Mouse (Mus musculus): ENCODE measurements around the gene Swsap1. TPM values are rescaled to one million over a fixed set of nuclear protein-coding genes. Genes with fewer than 3 reads are reported as not detected.

Swsap1 gene
- polyA plus RNA-seq, 1 experiment from 2014 or later = 8.1 TPM

- DNase-seq (ENCODE audit: low spot score) = no peak
- 55% methylated on average over 9 of the region's 9 CpGs for WGBS
- no peak overlapping the region for H3K27ac ChIP-seq (replicated peaks)
- peaks cover 12% of the 10 kb centered on the region for H3K36me3 ChIP-seq
- H3K4me3 ChIP-seq = peak overlapping the region; percentile 57
- H3K27me3 ChIP-seq (ENCODE audit: low read depth, poor library complexity, severe bottlenecking) = peaks cover 63% of the 10 kb centered on the region
- no peaks in the 10 kb centered on the region for H3K9me3 ChIP-seq (replicated peaks)
- peaks cover 44% of the 10 kb centered on the region for H3K4me1 ChIP-seq
These were observed 4.6 kb downstream of the Swsap1 start for GRCm38 (mm10) chr9:21960135-21960534.

GRCm38 (mm10) chr9:21960558-21961208, 5.1 kb downstream of the Swsap1 start:
- Histone ChIP-seq H3K4me1 (peaks cover 44% of the 10 kb centered on the region), H3K4me3 (peak overlapping the region; percentile 57), H3K27ac (replicated peaks) (0 out of 2 replicates have a peak overlapping the region, but pooled peaks have one; percentile 35), H3K36me3 (peaks cover 12% of the 10 kb centered on the region), H3K27me3 (ENCODE audit: low read depth, poor library complexity, severe bottlenecking) (peaks cover 63% of the 10 kb centered on the region), H3K9me3 (replicated peaks) (no peaks in the 10 kb centered on the region)
- DNase-seq (ENCODE audit: low spot score) = peak; percentile 44
- WGBS = 9% methylated on average over 26 of the region's 26 CpGs

GRCm38 (mm10) chr9:21961366-21961980, 5.9 kb downstream of the Swsap1 start:
- Histone ChIP-seq H3K27me3 (ENCODE audit: low read depth, poor library complexity, severe bottlenecking) (peaks cover 63% of the 10 kb centered on the region), H3K36me3 (peaks cover 12% of the 10 kb centered on the region), H3K4me1 (peaks cover 41% of the 10 kb centered on the region), H3K27ac (replicated peaks) (no peak overlapping the region), H3K9me3 (replicated peaks) (no peaks in the 10 kb centered on the region), H3K4me3 (peak overlapping the region; percentile 57)
- WGBS = 1% methylated on average over 35 of the region's 35 CpGs
- no peak for DNase-seq (ENCODE audit: low spot score)

GRCm38 (mm10) chr9:21962010-21962409, 6.5 kb downstream of the Swsap1 start:
- WGBS = 1% methylated on average over 15 of the region's 15 CpGs
- peak overlapping the region; percentile 19; the same call in 1 of the 2 replicates for H3K27ac ChIP-seq (replicated peaks)
- DNase-seq (ENCODE audit: low spot score) = no peak
- H3K36me3 ChIP-seq = peaks cover 12% of the 10 kb centered on the region
- H3K4me1 ChIP-seq = peaks cover 37% of the 10 kb centered on the region
- peaks cover 63% of the 10 kb centered on the region for H3K27me3 ChIP-seq (ENCODE audit: low read depth, poor library complexity, severe bottlenecking)
- no peaks in the 10 kb centered on the region for H3K9me3 ChIP-seq (replicated peaks)
- peak overlapping the region; percentile 57 for H3K4me3 ChIP-seq

GRCm38 (mm10) chr9:21962416-21963059, 7.0 kb downstream of the Swsap1 start:
- H3K36me3 ChIP-seq = peaks cover 9% of the 10 kb centered on the region
- peak; percentile 79 for DNase-seq (ENCODE audit: low spot score)
- peak overlapping the region; percentile 19; the same call in 1 of the 2 replicates for H3K27ac ChIP-seq (replicated peaks)
- peak overlapping the region; percentile 57 for H3K4me3 ChIP-seq
- peaks cover 63% of the 10 kb centered on the region for H3K27me3 ChIP-seq (ENCODE audit: low read depth, poor library complexity, severe bottlenecking)
- WGBS = 3% methylated on average over 34 of the region's 34 CpGs
- no peaks in the 10 kb centered on the region for H3K9me3 ChIP-seq (replicated peaks)
- peaks cover 37% of the 10 kb centered on the region for H3K4me1 ChIP-seq

GRCm38 (mm10) chr9:21963417-21963816, 7.9 kb downstream of the Swsap1 start, which contains the start of gene Epor:
Epor (minus strand) TSS chr9:21963506.
- 22% methylated on average over 8 of the region's 8 CpGs for WGBS
- peaks cover 37% of the 10 kb centered on the region for H3K4me1 ChIP-seq
- H3K36me3 ChIP-seq = peaks cover 2% of the 10 kb centered on the region
- peak within 1 kb of the TSS; percentile 19; the same call in 1 of the 2 replicates for H3K27ac ChIP-seq (replicated peaks)
- DNase-seq (ENCODE audit: low spot score) = peak; percentile 62
- H3K27me3 ChIP-seq (ENCODE audit: low read depth, poor library complexity, severe bottlenecking) = peaks cover 60% of the 10 kb centered on the region
- no peaks in the 10 kb centered on the region for H3K9me3 ChIP-seq (replicated peaks)
- H3K4me3 ChIP-seq = peak within 1 kb of the TSS; percentile 57

GRCm38 (mm10) chr9:21968883-21969282, 13.3 kb downstream of the Swsap1 start:
- Histone ChIP-seq H3K27me3 (ENCODE audit: low read depth, poor library complexity, severe bottlenecking) (peaks cover 5% of the 10 kb centered on the region), H3K9me3 (replicated peaks) (no peaks in the 10 kb centered on the region), H3K27ac (replicated peaks) (no peak overlapping the region), H3K36me3 (no peaks in the 10 kb centered on the region), H3K4me1 (no peaks in the 10 kb centered on the region), H3K4me3 (no peak overlapping the region)
- no peak for DNase-seq (ENCODE audit: low spot score)
- WGBS = 75% methylated on average over 6 of the region's 6 CpGs

- Histone ChIP-seq H3K4me1 (no peaks in the 10 kb centered on the region), H3K9me3 (replicated peaks) (no peaks in the 10 kb centered on the region), H3K27me3 (ENCODE audit: low read depth, poor library complexity, severe bottlenecking) (peaks cover under 1% of the 10 kb centered on the region; the same call in 1 of the 2 replicates), H3K36me3 (no peaks in the 10 kb centered on the region), H3K4me3 (no peak overlapping the region), H3K27ac (replicated peaks) (no peak overlapping the region)
- no peak for DNase-seq (ENCODE audit: low spot score)
- 93% methylated on average over 4 of the region's 4 CpGs for WGBS
These were observed 13.7 kb downstream of the Swsap1 start for GRCm38 (mm10) chr9:21969304-21969703.

GRCm38 (mm10) chr9:21976626-21977175, 21.1 kb downstream of the Swsap1 start:
- Histone ChIP-seq H3K27me3 (ENCODE audit: low read depth, poor library complexity, severe bottlenecking) (peaks cover 13% of the 10 kb centered on the region), H3K27ac (replicated peaks) (no peak overlapping the region), H3K36me3 (0 out of 2 replicates have a peak, but pooled peaks cover 3% of the 10 kb centered on the region), H3K9me3 (replicated peaks) (no peaks in the 10 kb centered on the region), H3K4me3 (no peak overlapping the region), H3K4me1 (no peaks in the 10 kb centered on the region; the same call in 1 of the 2 replicates)
- DNase-seq (ENCODE audit: low spot score) = no peak
- 93% methylated on average over 10 of the region's 10 CpGs for WGBS

- no peak for DNase-seq (ENCODE audit: low spot score)
- Histone ChIP-seq H3K27me3 (ENCODE audit: low read depth, poor library complexity, severe bottlenecking) (peaks cover 18% of the 10 kb centered on the region), H3K4me3 (no peak overlapping the region), H3K27ac (replicated peaks) (no peak overlapping the region), H3K4me1 (no peaks in the 10 kb centered on the region; the same call in 1 of the 2 replicates), H3K9me3 (replicated peaks) (no peaks in the 10 kb centered on the region), H3K36me3 (0 out of 2 replicates have a peak, but pooled peaks cover 3% of the 10 kb centered on the region)
- WGBS = 89% methylated on average over 5 of the region's 5 CpGs
These were observed 21.8 kb downstream of the Swsap1 start for GRCm38 (mm10) chr9:21977331-21977730.

- Histone ChIP-seq H3K4me3 (no peak overlapping the region), H3K27me3 (ENCODE audit: low read depth, poor library complexity, severe bottlenecking) (peaks cover 23% of the 10 kb centered on the region), H3K27ac (replicated peaks) (no peak overlapping the region), H3K4me1 (no peaks in the 10 kb centered on the region; the same call in 1 of the 2 replicates), H3K9me3 (replicated peaks) (no peaks in the 10 kb centered on the region), H3K36me3 (0 out of 2 replicates have a peak, but pooled peaks cover 3% of the 10 kb centered on the region)
- WGBS = 29% methylated on average over 2 of the region's 2 CpGs
- DNase-seq (ENCODE audit: low spot score) = peak; percentile 32
These were observed 22.4 kb downstream of the Swsap1 start for GRCm38 (mm10) chr9:21977972-21978371.

- Histone ChIP-seq H3K27ac (replicated peaks) (no peak overlapping the region), H3K36me3 (0 out of 2 replicates have a peak, but pooled peaks cover 3% of the 10 kb centered on the region), H3K9me3 (replicated peaks) (no peaks in the 10 kb centered on the region), H3K4me3 (no peak overlapping the region), H3K4me1 (peaks cover 1% of the 10 kb centered on the region), H3K27me3 (ENCODE audit: low read depth, poor library complexity, severe bottlenecking) (peaks cover 26% of the 10 kb centered on the region)
- 96% methylated on average over 4 of the region's 4 CpGs for WGBS
- no peak for DNase-seq (ENCODE audit: low spot score)
These were observed 23.0 kb downstream of the Swsap1 start for GRCm38 (mm10) chr9:21978398-21979128.
